Mouse (Mus musculus) lung, embryonic 15.5 days (tissue): ENCODE results near the gene Hvcn1. TPM values are rescaled to one million over a fixed set of nuclear protein-coding genes. Genes with fewer than 3 reads are reported as not detected.

Experiments
- ATAC-seq: fragments of 200-750 bp; cut with Nextera tagmentation; 2 replicates; pipeline ENCODE4 v1.8.0; 2017; ENCODE audit warnings: moderate number of reproducible peaks, borderline replicate concordance; ENCODE audit not compliant: low FRiP score, low TSS enrichment; ENCODE audit errors: extremely low read depth
- H3K27ac ChIP-seq: fragments of 300-500 bp; sonication (generic); 2 replicates; pipeline ENCODE4 v1.5.1; 2015; ENCODE audit warnings: moderate library complexity, mild to moderate bottlenecking, inconsistent platforms
- H3K27me3 ChIP-seq: fragments of 300-500 bp; sonication (generic); 2 replicates; pipeline ENCODE4 v1.6.1; 2015; ENCODE audit warnings: inconsistent platforms
- H3K36me3 ChIP-seq: fragments of 300-500 bp; sonication (generic); 2 replicates; pipeline ENCODE4 v1.6.1; 2015; ENCODE audit warnings: inconsistent platforms
- H3K4me1 ChIP-seq: fragments of 300-500 bp; sonication (generic); 2 replicates; pipeline ENCODE4 v1.6.1; 2015; ENCODE audit warnings: inconsistent platforms
- H3K4me2 ChIP-seq: fragments of 300-500 bp; sonication (generic); 2 replicates; pipeline ENCODE4 v1.6.1; 2015; ENCODE audit warnings: inconsistent platforms, mild to moderate bottlenecking, moderate library complexity
- H3K4me3 ChIP-seq: fragments of 300-500 bp; sonication (generic); 2 replicates; pipeline ENCODE4 v1.5.1; 2015; ENCODE audit warnings: mild to moderate bottlenecking, inconsistent platforms
- H3K9ac ChIP-seq: fragments of 300-500 bp; sonication (generic); 2 replicates; pipeline ENCODE4 v1.6.1; 2015; ENCODE audit warnings: inconsistent platforms
- H3K9me3 ChIP-seq: fragments of 300-500 bp; sonication (generic); 2 replicates; pipeline ENCODE4 v1.6.1; 2016; ENCODE audit warnings: inconsistent platforms
- WGBS: fragments of 180-500 bp; shearing (Covaris S2); methylation state at CpG from one replicate; pipeline ENCODE4 v1.1.7; 2015; 5-methylcytosine and 5-hydroxymethylcytosine counted together
- polyA plus RNA-seq: library from polyadenylated mRNA; unstranded; fragments of >200 nt; fragmentation: Nextera tagmentation; extraction: Ambion mirVana; gene quantifications from 2 replicates; pipeline ENCODE4 v1.2.1, GENCODE M21; 2015

The Hvcn1 gene
- polyA plus RNA-seq, 1 experiment from 2014 or later = 4.7 TPM

DNA sequence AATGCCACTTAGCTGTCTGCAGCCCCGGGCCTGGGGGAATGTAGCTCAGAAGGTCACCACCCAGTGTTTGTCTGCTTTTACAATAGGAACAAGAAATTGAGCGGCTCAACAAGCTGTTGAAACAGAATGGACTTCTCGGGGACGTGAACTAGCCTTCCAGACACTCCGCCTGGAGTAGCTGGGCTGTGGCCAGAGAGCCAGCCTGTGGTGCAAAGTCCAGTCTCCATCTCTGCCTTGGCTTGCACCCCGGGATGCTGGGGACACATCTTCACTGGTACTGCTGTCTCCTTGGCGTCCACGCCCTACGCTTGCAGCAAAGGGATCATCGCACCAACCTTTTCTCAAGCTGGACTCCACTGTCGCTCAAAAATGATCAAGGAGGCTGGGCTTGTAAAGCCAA, 33.9 kb downstream of the Hvcn1 start:
- Histone ChIP-seq H3K27me3 (no peaks in the 10 kb centered on the region), H3K9me3 (no peaks in the 10 kb centered on the region), H3K4me2 (no peak overlapping the region), H3K9ac (no peak overlapping the region), H3K27ac (no peak overlapping the region), H3K4me1 (no peaks in the 10 kb centered on the region; the same call in 1 of the 2 replicates), H3K4me3 (no peak overlapping the region), H3K36me3 (0 out of 2 replicates have a peak, but pooled peaks cover 11% of the 10 kb centered on the region)
- ATAC-seq = no peak
- WGBS = 94% methylated on average over 11 of the region's 11 CpGs

GRCm38 (mm10) chr5:122240989-122241388, 34.4 kb downstream of the Hvcn1 start:
- Histone ChIP-seq H3K27me3 (no peaks in the 10 kb centered on the region), H3K4me2 (no peak overlapping the region), H3K4me3 (no peak overlapping the region), H3K4me1 (no peaks in the 10 kb centered on the region), H3K9ac (no peak overlapping the region), H3K36me3 (0 out of 2 replicates have a peak, but pooled peaks cover 11% of the 10 kb centered on the region), H3K9me3 (no peaks in the 10 kb centered on the region), H3K27ac (no peak overlapping the region)
- 64% methylated on average over 1 of the region's 1 CpGs for WGBS
- no peak for ATAC-seq

- peaks cover 13% of the 10 kb centered on the region; the same call in 1 of the 2 replicates for H3K36me3 ChIP-seq
- ATAC-seq = no peak
- no peak overlapping the region for H3K4me3 ChIP-seq
- H3K9me3 ChIP-seq = no peaks in the 10 kb centered on the region
- 84% methylated on average over 6 of the region's 6 CpGs for WGBS
- H3K4me1 ChIP-seq = no peaks in the 10 kb centered on the region
- H3K9ac ChIP-seq = no peak overlapping the region
- H3K27ac ChIP-seq = no peak overlapping the region
- no peak overlapping the region for H3K4me2 ChIP-seq
- H3K27me3 ChIP-seq = no peaks in the 10 kb centered on the region
Measured at GRCm38 (mm10) chr5:122242521-122243123, 36.0 kb downstream of the Hvcn1 start.

- ATAC-seq = no peak
- Histone ChIP-seq H3K9ac (no peak overlapping the region), H3K9me3 (no peaks in the 10 kb centered on the region), H3K4me3 (no peak overlapping the region), H3K4me2 (no peak overlapping the region), H3K27ac (no peak overlapping the region), H3K4me1 (no peaks in the 10 kb centered on the region), H3K36me3 (peaks cover 21% of the 10 kb centered on the region; the same call in 1 of the 2 replicates), H3K27me3 (no peaks in the 10 kb centered on the region)
- 81% methylated on average over 17 of the region's 17 CpGs for WGBS
Measured at GRCm38 (mm10) chr5:122243781-122244523, 37.3 kb downstream of the Hvcn1 start.

- H3K9me3 ChIP-seq = no peaks in the 10 kb centered on the region
- H3K4me3 ChIP-seq = no peak overlapping the region
- H3K27me3 ChIP-seq = no peaks in the 10 kb centered on the region
- no peaks in the 10 kb centered on the region for H3K4me1 ChIP-seq
- no peak overlapping the region for H3K27ac ChIP-seq
- no peak overlapping the region for H3K4me2 ChIP-seq
- peaks cover 21% of the 10 kb centered on the region; the same call in 1 of the 2 replicates for H3K36me3 ChIP-seq
- H3K9ac ChIP-seq = no peak overlapping the region
- no peak for ATAC-seq
- WGBS = 49% methylated on average over 3 of the region's 3 CpGs
Measured at GRCm38 (mm10) chr5:122245186-122245585, 38.6 kb downstream of the Hvcn1 start.

GRCm38 (mm10) chr5:122246547-122247167, 40.1 kb downstream of the Hvcn1 start:
- WGBS = 77% methylated on average over 10 of the region's 10 CpGs
- H3K27ac ChIP-seq = no peak overlapping the region
- H3K4me2 ChIP-seq = no peak overlapping the region
- H3K4me1 ChIP-seq = no peaks in the 10 kb centered on the region
- no peak for ATAC-seq
- no peak overlapping the region for H3K9ac ChIP-seq
- no peaks in the 10 kb centered on the region for H3K9me3 ChIP-seq
- no peak overlapping the region for H3K4me3 ChIP-seq
- peaks cover 11% of the 10 kb centered on the region; the same call in 1 of the 2 replicates for H3K36me3 ChIP-seq
- no peaks in the 10 kb centered on the region for H3K27me3 ChIP-seq

GRCm38 (mm10) chr5:122247529-122247928, 40.9 kb downstream of the Hvcn1 start:
- H3K4me2 ChIP-seq = no peak overlapping the region
- no peaks in the 10 kb centered on the region for H3K9me3 ChIP-seq
- H3K36me3 ChIP-seq = peaks cover 15% of the 10 kb centered on the region; the same call in 1 of the 2 replicates
- no peak overlapping the region for H3K4me3 ChIP-seq
- H3K27me3 ChIP-seq = no peaks in the 10 kb centered on the region
- ATAC-seq = no peak
- H3K4me1 ChIP-seq = no peaks in the 10 kb centered on the region
- no peak overlapping the region for H3K9ac ChIP-seq
- 84% methylated on average over 11 of the region's 11 CpGs for WGBS
- no peak overlapping the region for H3K27ac ChIP-seq

GRCm38 (mm10) chr5:122247934-122248333, 41.3 kb downstream of the Hvcn1 start:
- no peaks in the 10 kb centered on the region for H3K27me3 ChIP-seq
- H3K27ac ChIP-seq = no peak overlapping the region
- no peak overlapping the region for H3K4me2 ChIP-seq
- peaks cover 17% of the 10 kb centered on the region; the same call in 1 of the 2 replicates for H3K36me3 ChIP-seq
- no peaks in the 10 kb centered on the region for H3K4me1 ChIP-seq
- no peak for ATAC-seq
- H3K4me3 ChIP-seq = no peak overlapping the region
- H3K9me3 ChIP-seq = no peaks in the 10 kb centered on the region
- no peak overlapping the region for H3K9ac ChIP-seq
- 90% methylated on average over 7 of the region's 7 CpGs for WGBS

- no peak for ATAC-seq
- no peaks in the 10 kb centered on the region for H3K9me3 ChIP-seq
- H3K27ac ChIP-seq = no peak overlapping the region
- peaks cover 17% of the 10 kb centered on the region; the same call in 1 of the 2 replicates for H3K36me3 ChIP-seq
- H3K27me3 ChIP-seq = no peaks in the 10 kb centered on the region
- H3K4me2 ChIP-seq = no peak overlapping the region
- 89% methylated on average over 4 of the region's 4 CpGs for WGBS
- no peaks in the 10 kb centered on the region for H3K4me1 ChIP-seq
- no peak overlapping the region for H3K4me3 ChIP-seq
- H3K9ac ChIP-seq = no peak overlapping the region
Measured at GRCm38 (mm10) chr5:122249281-122249680, 42.7 kb downstream of the Hvcn1 start.

- Histone ChIP-seq H3K4me3 (no peak overlapping the region), H3K4me1 (no peaks in the 10 kb centered on the region), H3K9ac (no peak overlapping the region), H3K27me3 (no peaks in the 10 kb centered on the region), H3K4me2 (no peak overlapping the region), H3K27ac (no peak overlapping the region), H3K9me3 (no peaks in the 10 kb centered on the region), H3K36me3 (peaks cover 39% of the 10 kb centered on the region)
- WGBS = 93% methylated on average over 17 of the region's 17 CpGs
- ATAC-seq = no peak
Measured at GRCm38 (mm10) chr5:122251895-122252606, 45.4 kb downstream of the Hvcn1 start.

DNA sequence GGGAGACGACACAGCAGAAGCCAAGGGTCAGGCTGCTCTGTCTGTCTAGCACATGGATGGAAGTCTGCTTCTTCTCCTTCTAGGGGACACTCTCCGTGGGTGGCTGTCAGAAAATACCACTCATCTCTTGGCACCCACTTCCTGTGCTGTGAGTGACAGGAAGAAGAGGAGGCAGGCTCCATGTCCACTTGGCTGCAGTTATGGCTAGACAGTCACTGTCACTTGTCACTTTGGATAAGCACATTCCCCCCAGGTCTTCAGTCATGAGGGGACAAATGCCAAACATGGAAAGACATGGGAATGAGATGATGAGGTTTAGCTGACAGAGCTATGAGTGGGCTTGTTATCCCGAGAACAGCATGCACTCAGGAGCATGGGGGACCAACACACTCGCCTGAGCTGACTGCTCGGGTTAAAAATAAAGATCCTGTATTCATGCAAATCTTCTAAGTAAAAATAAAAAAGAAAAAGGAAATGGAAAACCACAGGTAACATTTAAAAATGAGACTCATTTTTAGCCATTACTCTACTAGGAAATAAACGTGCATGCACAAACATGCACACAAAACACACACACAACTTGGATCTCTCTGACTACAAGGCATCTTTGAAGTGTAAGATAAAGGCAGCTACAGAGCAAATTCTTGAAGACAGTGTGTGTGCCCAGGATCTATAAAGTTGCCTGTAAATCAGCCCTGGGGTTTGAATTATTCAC, 51.6 kb downstream of the Hvcn1 start:
- no peak overlapping the region for H3K4me2 ChIP-seq
- H3K4me3 ChIP-seq = no peak overlapping the region
- H3K27ac ChIP-seq = no peak overlapping the region
- no peaks in the 10 kb centered on the region for H3K9me3 ChIP-seq
- ATAC-seq = no peak
- peaks cover 27% of the 10 kb centered on the region for H3K36me3 ChIP-seq
- WGBS = 57% methylated on average over 6 of the region's 6 CpGs
- H3K4me1 ChIP-seq = 0 out of 2 replicates have a peak, but pooled peaks cover 5% of the 10 kb centered on the region
- no peak overlapping the region for H3K9ac ChIP-seq
- no peaks in the 10 kb centered on the region for H3K27me3 ChIP-seq
